Mouse (Mus musculus) myocyte (in vitro differentiated cells): ENCODE results near the gene Nrp2.

Experiments
- POLR2A ChIP-seq: IDR thresholded peaks from one replicate; pipeline ENCODE4 v1.6.1; 2011; ENCODE audit warnings: low read depth, mild to moderate bottlenecking, control low read depth, moderate library complexity; ENCODE audit not compliant: insufficient read length
- POLR2AphosphoS2 ChIP-seq: IDR thresholded peaks from one replicate; pipeline ENCODE4 v1.6.1; 2011; ENCODE audit warnings: low read depth, control low read depth; ENCODE audit not compliant: insufficient read length

DNA sequence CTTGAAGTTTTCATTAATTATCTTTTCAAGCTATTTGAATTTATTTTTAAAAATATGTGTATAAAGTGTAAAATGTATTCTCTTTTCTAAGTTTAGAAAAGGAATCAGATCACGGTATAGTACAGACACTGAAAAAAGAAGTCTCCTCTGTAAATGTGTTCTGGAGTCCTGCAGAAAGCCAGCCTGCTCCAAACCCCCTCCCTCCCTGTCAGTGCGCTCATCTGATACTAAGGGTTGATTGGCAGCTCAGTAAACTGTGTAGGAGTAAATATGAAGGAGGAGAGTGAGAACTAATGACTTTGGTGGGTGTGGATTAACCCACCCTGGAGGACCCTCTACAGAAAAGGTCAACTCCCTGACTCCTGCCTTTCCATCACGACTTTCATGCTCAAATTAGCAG is 5.7 kb upstream of the Nrp2 start:
- no peak for TF ChIP-seq POLR2AphosphoS2
- no peak for TF ChIP-seq POLR2A
